Mouse (Mus musculus): ENCODE measurements around the gene Tmem260. TPM values are rescaled to one million over a fixed set of nuclear protein-coding genes. Genes with fewer than 3 reads are reported as not detected.

Gene Tmem260
- total and polyA plus RNA-seq, 3 experiments: 4.6 to 9.0 (median 5.2) TPM

- DNase-seq (ENCODE audit: extremely low read depth): no peak
- in situ Hi-C loops (cut with MboI; ENCODE audit: low pct_ligation_motif_present, low pct_unique_long_range_greater_than_20kb, low sequenced_read_pairs): loop anchor here (25.0 kb wide), 1 partner anchor 598 kb away; no protein-coding TSS in a partner anchor
- no peak overlapping the region for H3K4me3 ChIP-seq (replicated peaks in 1 of 3; ENCODE audit: low read depth in 2 of 3, low read length in 2 of 3, poor library complexity in 1 of 3)
- no peaks in the 10 kb centered on the region for H3K27me3 ChIP-seq (replicated peaks)
- dilution Hi-C loops (cut with MboI; ENCODE audit: extremely low pct_ligation_motif_present, extremely low pct_unique_long_range_greater_than_20kb, low sequenced_read_pairs): no loop called here
- H3K27ac ChIP-seq (ENCODE audit: insufficient read depth, low read depth): no peak overlapping the region
- no peaks in the 10 kb centered on the region for H3K79me2 ChIP-seq (replicated peaks; ENCODE audit: control insufficient read depth, extremely low read depth, insufficient read depth, poor library complexity, severe bottlenecking)
- TF ChIP-seq MXI1 (IDR thresholded peaks at IDR 0.05; ENCODE audit: low read depth, low read length) (no peak), TBP (conservative IDR thresholded peaks at IDR 0.05; ENCODE audit: low read depth, low read length) (no peak), CHD1 (IDR thresholded peaks at IDR 0.05; ENCODE audit: low read depth, low read length) (no peak)
- H3K4me1 ChIP-seq (ENCODE audit: control insufficient read depth in 1 of 2, insufficient read depth in 2 of 2): no peaks in the 10 kb centered on the region
- no peaks in the 10 kb centered on the region for H3K9me3 ChIP-seq (replicated peaks; ENCODE audit: low read length)
- no peak overlapping the region for H3K4me2 ChIP-seq (ENCODE audit: insufficient read depth, low read depth, poor library complexity, severe bottlenecking)
- H3K36me3 ChIP-seq (replicated peaks in 1 of 2; ENCODE audit: control insufficient read depth in 1 of 2, insufficient read depth in 1 of 2, low read length in 1 of 2): peaks cover 0 to 24% of the 10 kb centered on the region in 2 experiments
- H3K9ac ChIP-seq (ENCODE audit: insufficient read depth, low read depth): no peak overlapping the region
Measured at GRCm38 (mm10) chr14:48513824-48514493, 68.0 kb downstream of the Tmem260 start.

- Histone ChIP-seq H3K9ac (ENCODE audit: insufficient read depth, low read depth) (no peak overlapping the region), H3K4me1 (ENCODE audit: control insufficient read depth in 1 of 2, insufficient read depth in 2 of 2) (no peaks in the 10 kb centered on the region), H3K27ac (ENCODE audit: insufficient read depth, low read depth) (no peak overlapping the region), H3K36me3 (replicated peaks in 1 of 2; ENCODE audit: control insufficient read depth in 1 of 2, insufficient read depth in 1 of 2, low read length in 1 of 2) (peaks cover 0 to 18% of the 10 kb centered on the region in 2 experiments), H3K27me3 (replicated peaks) (no peaks in the 10 kb centered on the region), H3K4me3 (replicated peaks in 1 of 3; ENCODE audit: low read depth in 2 of 3, low read length in 2 of 3, poor library complexity in 1 of 3) (no peak overlapping the region), H3K79me2 (replicated peaks; ENCODE audit: control insufficient read depth, extremely low read depth, insufficient read depth, poor library complexity, severe bottlenecking) (no peaks in the 10 kb centered on the region), H3K4me2 (ENCODE audit: insufficient read depth, low read depth, poor library complexity, severe bottlenecking) (no peak overlapping the region), H3K9me3 (replicated peaks; ENCODE audit: low read length) (no peaks in the 10 kb centered on the region)
- TF ChIP-seq TBP (conservative IDR thresholded peaks at IDR 0.05; ENCODE audit: low read depth, low read length) (no peak), RAD21 (IDR thresholded peaks at IDR 0.05; ENCODE audit: low read depth, low read length) (no peak), ZNF384 (IDR thresholded peaks at IDR 0.05; ENCODE audit: low read depth, low read length) (no peak), GABPA (IDR thresholded peaks at IDR 0.05; ENCODE audit: insufficient replicate concordance, low read depth, low read length) (no peak), ETS1 (conservative IDR thresholded peaks at IDR 0.05; ENCODE audit: low read depth, low read length) (no peak), TCF12 (IDR thresholded peaks at IDR 0.05; ENCODE audit: low read depth, low read length) (no peak), CHD2 (IDR thresholded peaks at IDR 0.05; ENCODE audit: low read length) (no peak), MAX (IDR thresholded peaks at IDR 0.05; ENCODE audit: low read length) (no peak), USF1 (IDR thresholded peaks at IDR 0.05; ENCODE audit: low read depth, low read length) (no peak)
- in situ Hi-C loops (cut with MboI; ENCODE audit: low pct_ligation_motif_present, low pct_unique_long_range_greater_than_20kb, low sequenced_read_pairs): loop anchor here (25.0 kb wide), 1 partner anchor 598 kb away; no protein-coding TSS in a partner anchor
- no peak for DNase-seq (ENCODE audit: extremely low read depth)
- dilution Hi-C loops (cut with MboI; ENCODE audit: extremely low pct_ligation_motif_present, extremely low pct_unique_long_range_greater_than_20kb, low sequenced_read_pairs): no loop called here
Measured at GRCm38 (mm10) chr14:48514620-48515019, 68.7 kb downstream of the Tmem260 start.

GRCm38 (mm10) chr14:48515538-48515937 is 69.6 kb downstream of the Tmem260 start:
- H3K27ac ChIP-seq (ENCODE audit: insufficient read depth, low read depth): no peak overlapping the region
- no peak overlapping the region for H3K9ac ChIP-seq (ENCODE audit: insufficient read depth, low read depth)
- no peak for TF ChIP-seq GABPA (IDR thresholded peaks at IDR 0.05; ENCODE audit: insufficient replicate concordance, low read depth, low read length)
- TF ChIP-seq SMC3 (IDR thresholded peaks at IDR 0.05; ENCODE audit: low read depth, low read length): no peak
- TF ChIP-seq MAFK (IDR thresholded peaks at IDR 0.05; ENCODE audit: insufficient replicate concordance, low read length): no peak
- TF ChIP-seq MAZ (IDR thresholded peaks at IDR 0.05; ENCODE audit: low read depth, low read length): no peak
- no peak for TF ChIP-seq MEF2A (IDR thresholded peaks at IDR 0.05; ENCODE audit: borderline replicate concordance, low read depth, low read length)
- no peak for TF ChIP-seq CHD2 (IDR thresholded peaks at IDR 0.05; ENCODE audit: low read length)
- TF ChIP-seq ZKSCAN1 (IDR thresholded peaks at IDR 0.05; ENCODE audit: borderline replicate concordance, low read depth, low read length): no peak
- TF ChIP-seq POLR2AphosphoS2 (IDR thresholded peaks at IDR 0.05; ENCODE audit: low read depth, low read length): no peak
- no peak for TF ChIP-seq CTCF (conservative IDR thresholded peaks at IDR 0.05 in 1 of 2, IDR thresholded peaks at IDR 0.05 in 1 of 2; ENCODE audit: low read depth in 2 of 2, low read length in 2 of 2)
- no peak for TF ChIP-seq ETS1 (conservative IDR thresholded peaks at IDR 0.05; ENCODE audit: low read depth, low read length)
- TF ChIP-seq ELF1 (IDR thresholded peaks at IDR 0.05; ENCODE audit: low read depth, low read length): no peak
- no peak for TF ChIP-seq ZMIZ1 (IDR thresholded peaks at IDR 0.05; ENCODE audit: low read depth, low read length)
- no peak for TF ChIP-seq USF2 (conservative IDR thresholded peaks at IDR 0.05; ENCODE audit: low read depth, low read length)
- H3K4me3 ChIP-seq (replicated peaks in 1 of 3; ENCODE audit: low read depth in 2 of 3, low read length in 2 of 3, poor library complexity in 1 of 3): no peak overlapping the region
- H3K27me3 ChIP-seq (replicated peaks): no peaks in the 10 kb centered on the region
- no peak overlapping the region for H3K4me2 ChIP-seq (ENCODE audit: insufficient read depth, low read depth, poor library complexity, severe bottlenecking)
- no peaks in the 10 kb centered on the region for H3K79me2 ChIP-seq (replicated peaks; ENCODE audit: control insufficient read depth, extremely low read depth, insufficient read depth, poor library complexity, severe bottlenecking)
- H3K9me3 ChIP-seq (replicated peaks; ENCODE audit: low read length): no peaks in the 10 kb centered on the region
- no peaks in the 10 kb centered on the region for H3K4me1 ChIP-seq (ENCODE audit: control insufficient read depth in 1 of 2, insufficient read depth in 2 of 2)
- dilution Hi-C loops (cut with MboI; ENCODE audit: extremely low pct_ligation_motif_present, extremely low pct_unique_long_range_greater_than_20kb, low sequenced_read_pairs) (no loop called here), in situ Hi-C loops (cut with MboI; ENCODE audit: low pct_ligation_motif_present, low pct_unique_long_range_greater_than_20kb, low sequenced_read_pairs) (loop anchor here (25.0 kb wide), 1 partner anchor 597 kb away; no protein-coding TSS in a partner anchor)
- no peak for DNase-seq (ENCODE audit: extremely low read depth)
- H3K36me3 ChIP-seq (replicated peaks in 1 of 2; ENCODE audit: control insufficient read depth in 1 of 2, insufficient read depth in 1 of 2, low read length in 1 of 2): peaks cover 0 to 9% of the 10 kb centered on the region in 2 experiments

Measured in CH12.LX (cell line).